ENCODE assay signal across 10 mouse cellular contexts in the genomic region with DNA sequence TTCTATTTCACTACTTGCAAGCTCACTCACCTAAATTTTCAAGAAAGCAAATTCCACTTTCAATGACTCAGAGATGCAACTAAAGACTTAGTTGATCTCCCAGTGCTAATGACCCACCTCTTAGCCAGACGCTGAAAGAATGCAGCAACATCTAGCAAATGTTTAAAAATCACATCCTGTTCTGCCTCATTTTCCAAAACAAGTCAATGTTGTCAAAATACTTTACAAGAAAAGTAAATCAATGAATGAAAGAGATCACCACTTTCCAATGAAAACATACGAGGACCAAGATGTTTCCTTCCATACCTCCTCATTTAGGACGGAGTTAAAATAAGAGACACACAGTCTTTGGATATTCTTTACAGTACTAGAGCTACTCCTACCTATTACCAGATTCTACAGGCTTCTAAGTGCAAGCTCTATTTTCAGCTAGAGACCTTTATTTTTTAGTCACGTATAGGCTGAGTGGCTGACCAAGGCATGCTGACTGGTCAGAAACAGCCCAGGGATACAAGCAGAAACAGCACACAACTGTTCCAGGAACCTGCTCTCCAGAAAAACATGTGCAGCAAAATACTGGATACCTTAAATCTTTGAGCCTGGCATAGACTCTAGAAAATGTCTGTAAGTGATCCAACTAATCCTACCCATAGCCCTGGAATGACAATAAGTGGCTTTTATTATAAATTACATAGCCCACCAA.
DNase-seq lines count a peak whose midpoint lies in the region; ATAC-seq lines count a peak whose summit lies in the region.
"Had no signal": no experiment of that assay in that cellular context is flagged by ENCODE, and none has a peak within 500 bp of the region (broad histone marks: within the 10 kb centered on the region; RNA-seq: fewer than 3 reads in every experiment).

No protein-coding gene starts in this region.

- no peak overlapping the region for H3K9ac ChIP-seq in forebrain, embryonic 12.5 days
- no peak overlapping the region for H3K9ac ChIP-seq in forebrain, embryonic 16.5 days (replicated peaks; ENCODE audit: low read depth, low read length)
- no peak overlapping the region for H3K9ac ChIP-seq in hindbrain, embryonic 13.5 days

- peaks cover 23% of the 10 kb centered on the region for H3K4me1 ChIP-seq in forebrain, embryonic 12.5 days
- peaks cover 10% of the 10 kb centered on the region for H3K4me1 ChIP-seq in forebrain, embryonic 16.5 days (replicated peaks; ENCODE audit: control insufficient read depth, insufficient read depth, low read length)
- H3K4me1 ChIP-seq in megakaryocyte, embryonic 14.5 days, result peaks cover 42% of the 10 kb centered on the region
- peaks cover 29% of the 10 kb centered on the region for H3K4me1 ChIP-seq in hindbrain, embryonic 13.5 days (replicated peaks)

- no peak overlapping the region for H3K27ac ChIP-seq in forebrain, embryonic 12.5 days
- no peak overlapping the region for H3K27ac ChIP-seq in forebrain, embryonic 16.5 days (ENCODE audit: low read length)
- H3K27ac ChIP-seq in hindbrain, embryonic 13.5 days, result peak overlapping the region; percentile 36; the same call in 1 of the 2 replicates
- H3K27ac ChIP-seq in macrophage, result peak overlapping the region; percentile 45; the same call in 1 of the 2 replicates

- no peaks in the 10 kb centered on the region for H3K9me3 ChIP-seq in forebrain, embryonic 12.5 days
- H3K9me3 ChIP-seq in forebrain, embryonic 16.5 days (ENCODE audit: control insufficient read depth, low read length), result no peaks in the 10 kb centered on the region
- no peaks in the 10 kb centered on the region for H3K9me3 ChIP-seq in megakaryocyte, embryonic 14.5 days
- H3K9me3 ChIP-seq in hindbrain, embryonic 13.5 days, result no peaks in the 10 kb centered on the region

- H3K36me3 ChIP-seq in forebrain, embryonic 12.5 days (replicated peaks), result no peaks in the 10 kb centered on the region
- H3K36me3 ChIP-seq in forebrain, embryonic 16.5 days (ENCODE audit: control insufficient read depth, insufficient read depth), result no peaks in the 10 kb centered on the region
- H3K36me3 ChIP-seq in megakaryocyte, embryonic 14.5 days (replicated peaks; ENCODE audit: low read length), result peaks cover 11% of the 10 kb centered on the region
- H3K36me3 ChIP-seq in hindbrain, embryonic 13.5 days, result 0 out of 2 replicates have a peak, but pooled peaks cover under 1% of the 10 kb centered on the region
- no peaks in the 10 kb centered on the region for H3K36me3 ChIP-seq in macrophage (ENCODE audit: inconsistent target)

- 67% methylated on average over 4 of the region's 4 CpGs for WGBS in forebrain, embryonic 12.5 days
- WGBS in forebrain, embryonic 16.5 days, result 69% methylated on average over 4 of the region's 4 CpGs
- WGBS in hindbrain, embryonic 13.5 days, result 78% methylated on average over 4 of the region's 4 CpGs
- WGBS in macrophage (ENCODE audit: missing documents), result 10% methylated on average over 4 of the region's 4 CpGs

- H3K4me3 ChIP-seq in forebrain, embryonic 12.5 days (replicated peaks), result 0 out of 2 replicates have a peak overlapping the region, but pooled peaks have one; percentile 51
- no peak overlapping the region for H3K4me3 ChIP-seq in forebrain, embryonic 16.5 days (replicated peaks; ENCODE audit: low read length)
- peak overlapping the region; percentile 93 for H3K4me3 ChIP-seq in megakaryocyte, embryonic 14.5 days (replicated peaks)
- no peak overlapping the region for H3K4me3 ChIP-seq in hindbrain, embryonic 13.5 days
- H3K4me3 ChIP-seq in macrophage (ENCODE audit: inconsistent target), result peak overlapping the region; percentile 65

- peaks cover 66% of the 10 kb centered on the region for H3K79me2 ChIP-seq in macrophage (ENCODE audit: inconsistent target)

- H3K4me2 ChIP-seq in forebrain, embryonic 12.5 days, result peak overlapping the region; percentile 81; the same call in 1 of the 2 replicates
- H3K4me2 ChIP-seq in forebrain, embryonic 16.5 days (ENCODE audit: low read length), result no peak overlapping the region
- H3K4me2 ChIP-seq in hindbrain, embryonic 13.5 days, result 0 out of 2 replicates have a peak overlapping the region, but pooled peaks have one; percentile 83

- H3K27me3 ChIP-seq in forebrain, embryonic 12.5 days, result no peaks in the 10 kb centered on the region; the same call in 1 of the 2 replicates
- H3K27me3 ChIP-seq in forebrain, embryonic 16.5 days (replicated peaks; ENCODE audit: control insufficient read depth, insufficient read depth, low read length), result no peaks in the 10 kb centered on the region
- H3K27me3 ChIP-seq in megakaryocyte, embryonic 14.5 days (replicated peaks), result no peaks in the 10 kb centered on the region
- no peaks in the 10 kb centered on the region for H3K27me3 ChIP-seq in hindbrain, embryonic 13.5 days

- DNase-seq in right cerebral cortex, adult 18-20 months, result no peak
- no peak for DNase-seq in layer of hippocampus, adult 18-20 months (ENCODE audit: low spot score in 2 of 2)
- DNase-seq: adrenal gland, postnatal 10 days; layer of hippocampus, postnatal 36 days had no signal

- no peak for ATAC-seq in forebrain, embryonic 12.5 days (ENCODE audit: low FRiP score)
- no peak for ATAC-seq in forebrain, embryonic 16.5 days
- ATAC-seq in megakaryocyte, adult 5-6 weeks (ENCODE audit: poor library complexity, severe bottlenecking), result no peak
- no peak for ATAC-seq in hindbrain, embryonic 13.5 days (ENCODE audit: low FRiP score)

Comparison
In these comparisons a context has a peak if more than half of its experiments do, and no peak if none do; other contexts are left out.
1. H3K4me3 ChIP-seq: peak in forebrain, embryonic 12.5 days (single experiment), megakaryocyte, embryonic 14.5 days (single experiment) and macrophage (single experiment); none in forebrain, embryonic 16.5 days (single experiment) and hindbrain, embryonic 13.5 days (single experiment).
2. H3K27ac ChIP-seq: peak in hindbrain, embryonic 13.5 days (single experiment) and macrophage (single experiment); none in forebrain, embryonic 12.5 days (single experiment) and forebrain, embryonic 16.5 days (single experiment).